Mouse (Mus musculus): Measurements from ENCODE around the gene Snrpa1.
"Not testable (repeated sequence)": the region's sequence is repeated elsewhere in the genome, so short reads cannot be mapped to it uniquely, and the experiment has no call there.

The Snrpa1 gene

DNA sequence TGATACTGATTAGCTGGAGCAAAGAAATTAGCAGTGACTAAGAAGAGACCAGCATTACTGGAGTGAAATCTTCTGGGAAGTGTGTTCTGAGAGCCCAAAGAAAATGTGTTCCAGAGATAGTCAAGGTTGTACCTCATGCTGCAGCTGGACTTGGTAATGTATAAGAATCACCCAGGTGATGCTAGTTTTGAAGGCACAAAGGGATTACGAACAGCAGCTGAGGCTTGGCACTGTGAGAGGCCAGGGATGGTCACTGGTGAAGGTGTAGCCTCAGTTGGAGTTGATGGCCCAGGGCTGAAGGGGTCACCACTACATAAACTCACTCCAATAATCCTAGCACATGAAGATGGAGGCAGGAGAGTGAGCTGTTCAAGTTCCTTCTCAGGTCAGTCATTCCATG lies at the start of gene Snrpa1:
Gene Snrpa1, plus strand, starts transcription at position 301 of the 400 bp plus-strand sequence.
- no peak for DNase-seq

- DNase-seq = no peak
Measured at GRCm38 (mm10) chr7:66010518-66010917, 48.3 kb upstream of the Snrpa1 start.

DNA sequence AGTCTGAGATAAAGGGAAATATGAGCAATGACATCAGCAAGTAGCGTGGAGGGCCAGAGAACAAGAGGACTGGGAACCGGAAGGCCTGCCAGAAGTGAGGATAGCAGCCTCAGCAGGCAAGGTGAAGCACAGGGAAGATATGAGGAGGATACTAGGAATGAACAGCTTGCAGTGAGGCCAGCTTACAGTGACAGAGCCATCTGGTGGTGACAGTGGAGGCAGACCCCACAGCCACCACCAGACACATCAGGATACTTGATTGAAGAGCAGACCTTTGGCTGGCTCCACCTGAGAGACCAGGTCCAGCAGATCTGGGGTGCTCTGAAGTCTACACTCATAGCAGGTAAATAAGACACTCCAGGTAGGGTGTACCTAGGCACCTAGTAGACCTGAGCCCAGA lies 31.1 kb upstream of the Snrpa1 start:
- no peak for DNase-seq

DNA sequence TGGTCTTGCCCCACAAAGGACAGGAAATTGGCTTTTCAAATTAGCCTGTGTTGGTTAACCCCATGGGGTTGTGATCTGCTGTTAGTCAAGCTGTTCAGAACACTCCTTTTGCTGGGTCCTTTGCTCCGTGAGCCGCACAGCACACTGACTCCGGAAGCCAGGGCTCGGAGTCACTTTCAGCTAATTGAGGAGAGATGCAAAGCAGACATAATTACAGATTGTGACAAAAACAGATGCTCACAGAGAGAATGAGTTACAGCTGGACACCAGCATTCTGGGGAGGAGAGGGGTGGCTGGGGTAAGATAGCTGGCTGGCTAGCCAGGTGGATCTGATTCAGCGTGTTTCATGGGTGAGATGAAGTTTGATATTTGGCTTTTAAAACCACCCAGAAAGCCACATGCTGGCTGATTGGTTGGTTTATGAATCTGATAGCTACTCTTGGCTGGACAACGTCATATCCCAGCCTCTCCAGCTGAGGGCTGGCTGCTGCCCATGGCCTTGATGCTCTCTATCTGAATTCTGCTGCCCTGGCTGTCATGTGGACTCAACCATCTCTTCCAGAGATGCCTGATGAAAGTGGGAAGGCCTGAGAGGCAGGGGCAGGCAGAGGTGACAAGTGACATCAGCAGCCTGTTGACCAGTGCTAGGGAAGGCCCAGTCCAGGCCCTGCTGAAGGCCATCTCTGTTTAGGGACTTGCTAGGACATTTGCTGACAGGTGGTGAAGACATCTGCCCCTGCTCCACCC lies 29.9 kb upstream of the Snrpa1 start:
- no peak for DNase-seq

- DNase-seq = no peak
Measured at GRCm38 (mm10) chr7:66036809-66037208, 22.0 kb upstream of the Snrpa1 start.

- no peak for DNase-seq
Measured at GRCm38 (mm10) chr7:66038261-66038660, 20.5 kb upstream of the Snrpa1 start.

- no peak for DNase-seq
Measured at GRCm38 (mm10) chr7:66038730-66039129, 20.1 kb upstream of the Snrpa1 start.

GRCm38 (mm10) chr7:66040026-66040814 lies 18.6 kb upstream of the Snrpa1 start:
- DNase-seq = no peak

DNA sequence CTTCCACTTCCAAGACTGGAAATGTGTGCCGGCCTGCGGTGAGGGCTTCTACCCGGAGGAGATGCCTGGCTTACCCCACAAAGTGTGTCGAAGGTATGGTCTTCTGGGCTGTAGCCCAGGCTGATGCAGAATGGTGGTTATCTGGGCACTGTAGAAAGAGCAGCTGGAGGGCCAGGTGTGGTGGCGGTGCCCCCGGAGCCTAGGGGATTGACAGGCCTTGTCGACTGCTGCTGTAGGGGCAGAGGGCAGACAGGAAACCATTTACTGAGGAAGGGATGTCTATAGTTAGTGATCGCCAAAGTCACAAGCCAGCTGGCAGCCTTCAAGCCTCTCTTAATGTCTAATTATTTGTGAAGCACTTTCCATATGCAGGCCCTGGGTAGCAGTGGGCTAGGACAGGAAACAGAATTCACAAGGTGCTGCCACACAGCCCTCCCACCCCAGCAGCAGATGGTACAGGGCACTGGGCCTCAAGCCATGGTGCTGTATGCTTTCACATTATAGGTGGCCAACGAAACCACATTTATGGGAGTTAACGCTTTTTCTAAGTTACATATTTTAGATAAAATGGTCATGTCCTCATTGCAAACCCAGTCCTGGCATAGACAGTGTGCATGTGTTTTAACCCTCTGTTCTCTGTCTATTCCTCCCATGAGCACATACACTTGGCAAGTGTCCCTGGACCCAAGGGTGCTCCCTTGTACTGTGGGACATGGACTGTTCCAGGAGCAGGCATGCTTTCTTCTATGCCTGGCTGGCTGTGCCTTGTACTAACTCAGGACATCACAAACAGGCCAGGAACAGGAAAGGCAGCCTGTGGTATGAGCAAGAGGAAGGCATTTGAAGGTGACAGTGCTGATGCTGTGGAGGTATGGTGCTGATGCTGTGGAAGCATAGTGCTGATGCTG lies 15.0 kb upstream of the Snrpa1 start, which contains the start of gene Gm45213:
Gene Gm45213, plus strand, starts transcription at position 51 of the 908 bp plus-strand sequence.
- DNase-seq = no peak

- no peak for DNase-seq
Measured at GRCm38 (mm10) chr7:66044617-66045016, 14.2 kb upstream of the Snrpa1 start.

DNA sequence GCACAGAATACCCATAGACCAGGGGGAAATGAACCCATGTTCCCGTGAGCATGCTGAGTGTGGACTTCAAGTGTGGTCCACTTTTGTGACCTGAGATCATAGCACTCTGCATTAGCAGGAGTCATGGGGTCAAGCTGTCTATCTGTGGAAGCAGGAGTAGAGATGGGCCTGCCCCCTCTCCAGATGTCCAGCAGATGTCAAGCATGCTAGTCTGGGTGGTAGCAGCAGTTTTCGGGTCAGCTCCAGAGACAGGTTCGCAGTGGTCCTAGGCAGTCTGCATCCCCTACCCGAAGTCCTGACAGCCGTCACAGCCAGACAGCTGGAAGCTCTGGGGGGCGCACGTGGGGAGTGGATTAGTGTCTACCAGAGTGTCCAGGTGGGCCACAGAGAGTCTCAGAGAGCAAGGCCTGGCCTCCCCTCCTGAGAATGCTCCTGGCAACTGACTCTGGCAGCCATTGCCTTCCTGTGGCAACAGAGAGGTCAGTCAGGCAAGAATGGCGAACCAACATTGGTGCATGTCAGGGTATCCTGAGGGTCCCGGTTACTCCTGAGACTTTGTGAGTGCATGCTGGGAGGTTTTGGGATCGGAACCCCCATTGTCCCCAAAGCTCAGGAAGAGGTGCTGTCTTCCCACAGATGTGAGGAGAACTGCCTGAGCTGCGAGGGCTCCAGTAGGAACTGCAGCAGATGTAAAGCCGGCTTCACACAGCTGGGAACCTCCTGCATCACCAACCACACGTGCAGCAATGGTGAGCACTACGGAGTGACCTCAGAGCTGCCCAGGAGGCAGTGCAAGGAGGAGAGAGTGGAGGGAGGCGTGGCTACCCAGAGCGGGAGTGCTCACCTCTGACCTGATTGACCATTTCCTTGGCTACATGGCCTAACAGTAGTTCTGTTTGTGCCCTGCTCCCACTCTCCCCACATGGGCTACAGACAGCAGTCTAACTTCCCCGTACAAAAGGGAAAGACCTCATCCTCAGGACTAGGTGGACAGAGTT lies 11.6 kb upstream of the Snrpa1 start:
- DNase-seq = no peak

- DNase-seq = no peak
Measured at GRCm38 (mm10) chr7:66047975-66048374, 10.8 kb upstream of the Snrpa1 start.

DNA sequence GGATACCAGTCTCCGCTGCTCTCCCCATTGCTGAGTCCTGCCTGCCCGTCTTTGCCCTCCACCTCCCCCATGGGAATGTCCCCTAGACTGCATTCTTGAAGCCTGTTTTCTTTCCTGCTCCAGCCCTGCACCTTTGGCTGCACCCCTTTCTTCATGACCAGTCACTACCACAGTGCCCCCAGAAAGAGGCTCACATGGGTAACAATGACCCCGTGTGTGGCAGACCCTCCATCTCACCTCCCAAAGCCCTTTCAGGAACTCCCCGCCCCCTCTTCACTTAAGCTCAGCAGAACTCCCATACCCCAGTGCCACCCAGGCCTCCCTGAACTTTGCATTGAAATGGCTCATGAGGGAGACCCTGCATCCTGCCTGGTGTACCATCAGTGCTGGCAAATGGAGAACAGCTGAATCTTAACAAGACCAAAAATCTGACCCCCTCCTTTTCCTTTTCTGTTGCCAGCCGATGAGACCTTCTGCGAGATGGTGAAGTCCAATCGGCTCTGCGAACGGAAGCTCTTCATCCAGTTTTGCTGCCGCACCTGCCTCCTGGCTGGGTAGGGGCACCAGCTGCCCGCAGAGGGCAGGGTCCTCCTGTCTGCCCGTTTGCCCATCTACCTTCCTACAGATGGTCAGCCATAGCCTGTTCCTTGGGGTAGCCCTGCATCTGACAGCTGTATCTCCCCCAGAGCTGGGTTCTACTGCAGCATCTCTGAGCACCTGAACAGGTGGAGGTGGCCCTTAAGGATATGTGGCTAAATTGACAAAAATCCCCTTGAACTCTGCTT lies 10.2 kb upstream of the Snrpa1 start:
- DNase-seq = no peak

DNA sequence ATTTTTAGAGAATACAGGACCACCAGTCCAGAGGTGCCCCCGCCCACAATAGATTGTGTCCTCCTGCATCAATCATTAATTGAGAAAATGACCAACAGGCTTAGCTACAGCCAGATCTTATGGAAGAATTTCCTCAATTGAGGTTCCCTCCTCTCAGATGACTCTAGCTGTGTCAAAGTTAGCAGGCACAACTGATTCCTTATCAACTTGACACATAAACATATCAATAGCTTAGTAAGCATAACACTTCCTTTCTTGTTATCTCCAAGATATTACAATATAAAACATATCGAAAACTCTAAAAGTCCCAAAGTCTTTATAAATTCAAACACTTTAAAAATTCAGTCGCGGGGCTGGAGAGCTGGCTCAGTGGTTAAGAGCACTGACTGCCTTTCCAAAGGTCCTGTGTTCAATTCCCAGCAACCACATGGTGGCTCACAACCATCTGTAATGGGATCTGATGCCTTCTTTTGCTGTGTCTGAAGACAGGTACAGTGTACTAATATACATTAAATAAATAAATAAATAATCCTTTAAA lies 4.8 kb upstream of the Snrpa1 start:
- no peak for DNase-seq

- not testable (repeated sequence) for DNase-seq
Measured at GRCm38 (mm10) chr7:66055356-66055755, 3.4 kb upstream of the Snrpa1 start.

DNA sequence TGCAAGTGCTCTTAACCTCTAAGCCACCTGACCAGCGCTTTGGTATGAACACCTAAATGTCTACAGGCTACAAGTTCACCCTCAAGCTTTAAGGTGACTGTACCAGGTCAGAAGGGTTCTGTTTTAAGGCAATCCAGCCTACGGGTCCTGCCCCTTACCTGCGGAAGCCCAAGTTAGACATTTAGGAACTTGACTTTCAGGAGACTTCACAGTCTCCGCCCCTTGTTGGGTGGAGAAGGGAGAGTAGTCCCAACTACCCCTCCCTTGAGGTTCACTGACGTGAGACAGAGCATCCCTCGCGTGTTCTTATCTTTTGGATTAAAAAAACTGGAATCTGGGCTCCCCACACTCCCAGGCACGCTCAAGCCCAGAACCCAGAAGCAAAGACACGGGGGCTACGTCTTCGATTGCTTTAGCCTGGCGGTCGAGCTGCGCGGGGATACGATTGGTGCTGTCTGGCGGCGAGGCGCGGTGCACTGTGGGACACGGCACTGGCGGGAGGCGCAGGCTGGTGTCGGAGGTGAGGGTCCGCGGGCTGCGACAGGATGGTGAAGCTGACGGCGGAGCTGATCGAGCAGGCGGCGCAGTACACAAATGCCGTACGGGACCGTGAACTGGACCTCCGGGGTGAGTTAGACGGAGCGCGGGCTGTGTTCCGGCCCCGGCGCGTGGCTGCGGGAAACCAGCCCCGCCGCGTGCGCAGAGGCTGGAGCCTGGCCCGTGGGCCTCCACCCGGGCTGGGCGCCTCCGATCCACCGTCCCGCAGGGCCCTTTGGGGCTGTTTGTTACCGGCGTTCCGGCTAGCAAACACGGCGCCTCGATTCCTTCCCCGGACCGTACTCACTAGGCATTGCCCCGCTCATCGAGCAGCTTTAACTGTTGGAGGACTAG lies 1.5 kb downstream of the Snrpa1 start:
- DNase-seq = peak; percentile 83

DNA sequence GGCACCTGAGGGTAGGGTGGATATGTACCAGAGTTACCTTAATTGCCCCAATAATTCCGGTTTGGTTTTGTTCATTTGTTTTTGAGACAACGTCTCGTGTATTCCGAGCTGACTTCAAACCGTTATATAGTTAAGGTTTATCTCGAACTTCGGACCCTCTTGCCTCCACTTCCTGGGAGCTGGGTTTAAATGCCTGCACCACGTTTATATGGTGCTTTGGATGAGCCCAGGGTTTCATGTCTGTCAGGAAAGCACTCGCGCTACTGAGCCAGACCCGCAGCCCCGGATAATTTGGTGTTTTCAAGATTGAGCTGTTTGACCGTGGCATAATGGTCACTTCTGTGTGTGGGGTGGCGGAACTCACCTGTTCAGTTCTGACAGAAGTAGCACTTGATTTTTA lies 2.3 kb downstream of the Snrpa1 start:
- no peak for DNase-seq

DNA sequence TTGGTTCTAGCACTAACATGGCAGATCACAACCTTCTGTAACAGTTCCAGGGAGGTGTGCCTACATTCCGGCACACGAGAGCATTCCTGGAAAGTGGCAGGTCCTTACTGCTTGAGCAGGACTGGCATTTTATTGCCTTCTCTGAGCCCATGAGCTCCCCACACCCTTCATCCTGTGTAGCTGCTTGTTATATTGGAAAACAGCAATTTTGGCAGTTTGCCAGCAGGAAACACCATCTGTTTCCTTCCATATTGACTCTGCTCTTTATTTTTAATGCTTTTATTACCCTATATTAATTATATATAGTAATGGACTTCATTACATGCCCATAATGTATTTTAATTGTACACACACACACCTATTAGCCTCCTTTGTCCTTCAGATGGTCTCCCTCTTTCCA lies 17.6 kb downstream of the Snrpa1 start:
- DNase-seq = peak; percentile 36

- DNase-seq = peak; percentile 97
Measured at GRCm38 (mm10) chr7:66079364-66080230, 20.8 kb downstream of the Snrpa1 start, which contains the start of gene Selenos. Selenos (plus strand) TSS chr7:66079649.
